ENCODE assay signal across 8 mouse cellular contexts in the genomic region with DNA sequence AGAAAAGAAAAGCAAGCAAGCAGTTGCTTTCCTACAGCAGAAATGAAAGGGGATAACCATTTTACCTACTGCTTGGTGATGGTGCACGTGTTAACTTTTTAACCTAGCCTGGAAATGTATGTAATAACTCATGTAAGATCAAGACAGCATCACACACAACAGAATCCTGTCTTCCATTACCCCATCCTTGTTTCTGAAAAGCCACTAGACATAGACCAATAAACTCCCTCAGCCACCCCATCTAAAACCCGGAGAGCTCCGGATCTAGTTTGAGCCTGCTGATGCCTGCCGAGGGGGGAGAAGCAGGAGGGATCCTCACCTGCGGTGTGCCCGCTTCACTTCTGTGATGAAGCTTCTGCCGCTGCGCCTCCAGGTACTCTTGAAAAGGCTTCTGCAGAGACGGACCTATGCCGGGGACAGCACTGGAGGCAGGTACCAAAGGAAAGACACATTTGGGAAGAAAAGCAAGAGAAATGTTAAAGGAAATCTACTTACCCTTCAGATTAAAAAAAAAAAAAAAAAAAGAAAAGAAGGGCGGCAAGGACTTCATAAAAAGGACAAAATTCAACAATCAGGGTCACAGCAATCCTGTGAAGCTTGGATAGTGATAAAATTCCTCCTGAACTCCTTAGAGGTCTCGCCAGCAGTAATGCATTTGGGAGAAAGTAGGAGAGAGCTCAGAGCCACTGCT. TPM values are rescaled to one million over a fixed set of nuclear protein-coding genes. Genes with fewer than 3 reads are reported as not detected.
DNase-seq lines count a peak whose midpoint lies in the region; ATAC-seq lines count a peak whose summit lies in the region.

No protein-coding gene starts in this region.

- DNase-seq in adrenal gland, postnatal 14 days, result peak; percentile 34
- no peak for DNase-seq in adrenal gland, adult 8-10 months
- DNase-seq in R1 (ENCODE audit: low read depth, low spot score), result peak; percentile 60
- no peak for DNase-seq in hindbrain, embryonic 11.5 days (ENCODE audit: low spot score)
- peak; percentile 57 for DNase-seq in liver, embryonic 11.5 days (ENCODE audit: low spot score)
- DNase-seq in frontal cortex, postnatal 14 days (ENCODE audit: low spot score in 2 of 2), result no peak
- no peak for DNase-seq in left cerebral cortex, postnatal 14 days (ENCODE audit: low spot score in 2 of 2)

- H3K9me3 ChIP-seq in hindbrain, embryonic 11.5 days (ENCODE audit: control insufficient read depth, low read length), result no peaks in the 10 kb centered on the region
- H3K9me3 ChIP-seq in liver, embryonic 11.5 days (ENCODE audit: control insufficient read depth, low read length), result no peaks in the 10 kb centered on the region

- no peak for ATAC-seq in hindbrain, embryonic 11.5 days (ENCODE audit: low FRiP score)
- ATAC-seq in liver, embryonic 11.5 days (replicated peaks; ENCODE audit: low FRiP score), result no peak
- ATAC-seq in neutrophil, adult 5-6 weeks (ENCODE audit: extremely low read depth, insufficient number of reproducible peaks, low FRiP score, poor library complexity, severe bottlenecking), result peak; percentile 20; the same call in 1 of the 2 replicates

- H3K4me2 ChIP-seq in hindbrain, embryonic 11.5 days (replicated peaks; ENCODE audit: low read depth, low read length), result no peak overlapping the region
- H3K4me2 ChIP-seq in liver, embryonic 11.5 days, result peak overlapping the region; percentile 82

- 22% methylated on average over 12 of the region's 12 CpGs for WGBS in hindbrain, embryonic 11.5 days
- WGBS in liver, embryonic 11.5 days, result 11% methylated on average over 12 of the region's 12 CpGs

- no peaks in the 10 kb centered on the region for H3K27me3 ChIP-seq in hindbrain, embryonic 11.5 days (ENCODE audit: control insufficient read depth, insufficient read depth, low read length)
- H3K27me3 ChIP-seq in liver, embryonic 11.5 days (replicated peaks; ENCODE audit: control insufficient read depth, insufficient read depth, low read length), result no peaks in the 10 kb centered on the region

- intact Hi-C loops in left cerebral cortex, postnatal 14 days (cut with DNase I), result no loop called here

- H3K4me3 ChIP-seq in hindbrain, embryonic 11.5 days (ENCODE audit: low read depth, low read length), result no peak overlapping the region
- peak overlapping the region; percentile 62 for H3K4me3 ChIP-seq in liver, embryonic 11.5 days (ENCODE audit: low read depth, low read length)

- 0 out of 2 replicates have a peak overlapping the region, but pooled peaks have one; percentile 5 for H3K9ac ChIP-seq in hindbrain, embryonic 11.5 days (ENCODE audit: low read depth, low read length)
- H3K9ac ChIP-seq in liver, embryonic 11.5 days (ENCODE audit: low read depth, low read length), result peak overlapping the region; percentile 65

- no peaks in the 10 kb centered on the region for H3K36me3 ChIP-seq in hindbrain, embryonic 11.5 days (ENCODE audit: control insufficient read depth, insufficient read depth, low read length)
- H3K36me3 ChIP-seq in liver, embryonic 11.5 days (ENCODE audit: control insufficient read depth, insufficient read depth, low read length), result peaks cover 3% of the 10 kb centered on the region; the same call in 1 of the 2 replicates

- H3K27ac ChIP-seq in hindbrain, embryonic 11.5 days (ENCODE audit: low read depth, low read length), result no peak overlapping the region
- peak overlapping the region; percentile 87 for H3K27ac ChIP-seq in liver, embryonic 11.5 days (ENCODE audit: low read depth, low read length)

- H3K4me1 ChIP-seq in hindbrain, embryonic 11.5 days (replicated peaks; ENCODE audit: control insufficient read depth, insufficient read depth, low read length), result 0 out of 2 replicates have a peak, but pooled peaks cover 2% of the 10 kb centered on the region
- peaks cover 35% of the 10 kb centered on the region for H3K4me1 ChIP-seq in liver, embryonic 11.5 days (replicated peaks; ENCODE audit: control insufficient read depth, insufficient read depth, low read length)

RNA-seq across cellular contexts. Expression of a gene that starts 41.5 kb away (rescaled TPM):
- 9.1 and 9.8 TPM in 2 replicates for total RNA-seq in adrenal gland, postnatal 14 days (2021)
- 10 to 100 TPM; 10.5 to 11.5 (median 11.4) TPM for total RNA-seq in adrenal gland, adult 8-10 months (2022)
- polyA plus RNA-seq in hindbrain, embryonic 11.5 days (2014; fragmentation: Nextera tagmentation; extraction: Ambion mirVana), result 13.5 and 17.2 TPM in 2 replicates
- 18.5 and 18.7 TPM in 2 replicates for polyA plus RNA-seq in liver, embryonic 11.5 days (2014; fragmentation: Nextera tagmentation; extraction: Ambion mirVana)
- total RNA-seq in neutrophil, adult 5-6 weeks (2017), result 6.4 and 6.9 TPM in 2 replicates
- total RNA-seq in left cerebral cortex, postnatal 14 days (2021), result 1 to 10 TPM; 6.7 to 7.2 TPM

RNA-seq across cellular contexts. Expression of a gene that starts 41.7 kb away (rescaled TPM):
- 39.4 and 45.2 TPM in 2 replicates for total RNA-seq in adrenal gland, postnatal 14 days (2021)
- 10 to 100 TPM; 37.4 to 52.1 (median 46.9) TPM for total RNA-seq in adrenal gland, adult 8-10 months (2022)
- 56.4 and 57.8 TPM in 2 replicates for polyA plus RNA-seq in hindbrain, embryonic 11.5 days (2014; fragmentation: Nextera tagmentation; extraction: Ambion mirVana)
- 48.4 and 50.9 TPM in 2 replicates for polyA plus RNA-seq in liver, embryonic 11.5 days (2014; fragmentation: Nextera tagmentation; extraction: Ambion mirVana)
- 52.5 and 55.4 TPM in 2 replicates for total RNA-seq in neutrophil, adult 5-6 weeks (2017)
- 10 to 100 TPM; 38.5 to 38.7 TPM for total RNA-seq in left cerebral cortex, postnatal 14 days (2021)

Comparison
In these comparisons a context has a peak if more than half of its experiments do, and no peak if none do; other contexts are left out.
1. DNase-seq: peak in adrenal gland, postnatal 14 days (single experiment), R1 (single experiment) and liver, embryonic 11.5 days (single experiment); none in adrenal gland, adult 8-10 months (single experiment), hindbrain, embryonic 11.5 days (single experiment), frontal cortex, postnatal 14 days (0 of 2) and left cerebral cortex, postnatal 14 days (0 of 2).